Mouse (Mus musculus) testis, postnatal 10 days (tissue): ENCODE measurements around the gene Gtf3c6.

ENCODE experiments used
- DNase-seq: peaks from one replicate; pipeline ENCODE4 v3.0.0; 2021; ENCODE audit warnings: low spot score

Gene Gtf3c6

GRCm38 (mm10) chr10:40258976-40259375 lies 1.1 kb upstream of the Gtf3c6 start:
- DNase-seq: peak; percentile 57

- DNase-seq: peak; percentile 71
These were observed 576 bp upstream of the Gtf3c6 start for GRCm38 (mm10) chr10:40258401-40258966.

GRCm38 (mm10) chr10:40256716-40257115 lies 1.2 kb downstream of the Gtf3c6 start:
- DNase-seq: peak; percentile 75

- no peak for DNase-seq
These were observed 6.9 kb downstream of the Gtf3c6 start for GRCm38 (mm10) chr10:40250969-40251368.

- DNase-seq: no peak
These were observed 8.3 kb downstream of the Gtf3c6 start for GRCm38 (mm10) chr10:40249625-40250024.

GRCm38 (mm10) chr10:40247166-40247716 lies 10.7 kb downstream of the Gtf3c6 start:
- DNase-seq: no peak

- peak; percentile 82 for DNase-seq
These were observed 11.3 kb downstream of the Gtf3c6 start, which contains the start of gene Rpf2 for GRCm38 (mm10) chr10:40246374-40247165. Gene Rpf2, minus strand, starts transcription at chr10:40247036.

GRCm38 (mm10) chr10:40237826-40238225 lies 20.1 kb downstream of the Gtf3c6 start:
- no peak for DNase-seq

- no peak for DNase-seq
These were observed 24.7 kb downstream of the Gtf3c6 start for GRCm38 (mm10) chr10:40233241-40233640.

GRCm38 (mm10) chr10:40232442-40232841 lies 25.5 kb downstream of the Gtf3c6 start:
- no peak for DNase-seq

GRCm38 (mm10) chr10:40229725-40230124 lies 28.2 kb downstream of the Gtf3c6 start:
- DNase-seq: no peak

- no peak for DNase-seq
These were observed 30.1 kb downstream of the Gtf3c6 start for GRCm38 (mm10) chr10:40227660-40228303.

GRCm38 (mm10) chr10:40218874-40219273 lies 39.0 kb downstream of the Gtf3c6 start:
- no peak for DNase-seq

- DNase-seq: peak; percentile 89
These were observed 45.3 kb downstream of the Gtf3c6 start for GRCm38 (mm10) chr10:40212443-40213169.
